Mouse (Mus musculus) liver, embryonic 13.5 days (tissue): ENCODE measurements around the gene Axin2. TPM values are rescaled to one million over a fixed set of nuclear protein-coding genes. Genes with fewer than 3 reads are reported as not detected.

Source experiments
- ATAC-seq: fragments of 200-750 bp; cut with Nextera tagmentation; 2 replicates; pipeline ENCODE4 v1.8.0; 2017; ENCODE audit warnings: low read depth, mild to moderate bottlenecking, moderate number of reproducible peaks, moderate library complexity
- DNase-seq: peaks from one replicate; pipeline ENCODE4 v3.0.0; 2022
- H3K27ac ChIP-seq: fragments of 300-500 bp; sonication (generic); 2 replicates; pipeline ENCODE4 v1.5.1; 2015; ENCODE audit warnings: moderate library complexity, mild to moderate bottlenecking, inconsistent platforms
- H3K27me3 ChIP-seq: fragments of 300-500 bp; sonication (generic); 2 replicates; pipeline ENCODE4 v1.6.1; 2015; ENCODE audit warnings: mild to moderate bottlenecking, inconsistent platforms
- H3K36me3 ChIP-seq: fragments of 300-500 bp; sonication (generic); 2 replicates; pipeline ENCODE4 v1.6.1; 2015; ENCODE audit warnings: mild to moderate bottlenecking, inconsistent platforms
- H3K4me1 ChIP-seq: fragments of 300-500 bp; sonication (generic); replicated peaks from 2 replicates; pipeline ENCODE4 v1.6.1; 2015; ENCODE audit warnings: inconsistent platforms
- H3K4me2 ChIP-seq: fragments of 300-500 bp; sonication (generic); 2 replicates; pipeline ENCODE4 v1.6.1; 2015; ENCODE audit warnings: inconsistent platforms, mild to moderate bottlenecking, moderate library complexity
- H3K4me3 ChIP-seq: fragments of 300-500 bp; sonication (generic); replicated peaks from 2 replicates; pipeline ENCODE4 v1.5.1; 2015; ENCODE audit warnings: mild to moderate bottlenecking, inconsistent platforms
- H3K9ac ChIP-seq: fragments of 300-500 bp; sonication (generic); 2 replicates; pipeline ENCODE4 v1.6.1; 2015; ENCODE audit warnings: mild to moderate bottlenecking, inconsistent platforms
- H3K9me3 ChIP-seq: fragments of 300-500 bp; sonication (generic); replicated peaks from 2 replicates; pipeline ENCODE4 v1.6.1; 2016; ENCODE audit warnings: inconsistent platforms
- WGBS: fragments of 180-500 bp; shearing (Covaris S2); methylation state at CpG from one replicate; pipeline ENCODE4 v1.1.7; 2015; ENCODE audit not compliant: insufficient replicate concordance; 5-methylcytosine and 5-hydroxymethylcytosine counted together
- polyA plus RNA-seq: library from polyadenylated mRNA; unstranded; fragments of >200 nt; fragmentation: Nextera tagmentation; extraction: Ambion mirVana; gene quantifications from 2 replicates; pipeline ENCODE4 v1.2.1, GENCODE M21; 2015

The Axin2 gene
- polyA plus RNA-seq, 1 experiment from 2014 or later = 0.43 TPM

DNA sequence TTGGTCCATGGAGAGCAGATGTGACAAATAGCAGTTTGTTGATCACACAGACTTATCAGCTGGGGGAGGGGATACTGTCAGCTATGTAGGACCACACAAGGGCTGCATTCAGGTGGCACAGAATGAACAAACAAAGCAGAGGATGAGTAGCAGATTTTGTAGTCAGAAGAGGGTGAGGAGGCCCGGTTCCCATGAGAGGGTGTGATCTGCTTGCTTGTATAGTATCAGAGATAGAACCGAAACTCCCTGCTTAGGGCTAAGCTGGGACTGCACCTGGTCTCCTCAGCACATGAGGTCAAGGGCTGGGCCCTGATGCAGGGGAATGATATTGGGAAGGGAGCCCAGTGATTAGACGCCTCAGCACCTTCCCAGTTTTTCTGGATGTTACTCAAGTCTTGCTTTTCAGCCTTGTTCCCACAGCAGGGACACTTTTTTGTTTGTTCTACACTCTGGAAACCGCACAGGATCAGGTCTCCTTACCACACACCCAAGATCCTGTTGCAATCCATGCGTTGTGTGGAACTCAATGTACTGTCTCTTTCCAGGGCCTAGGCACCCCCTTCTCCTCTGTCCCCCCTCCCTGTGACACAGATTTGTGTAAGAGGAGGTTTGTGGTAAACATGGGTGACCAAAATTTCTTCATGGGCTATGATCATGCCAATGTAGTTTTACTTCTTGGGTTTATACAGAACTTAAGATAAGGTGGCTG lies 64.7 kb downstream of the Axin2 start:
- DNase-seq (no peak), ATAC-seq (no peak)
- Histone ChIP-seq H3K9me3 (no peaks in the 10 kb centered on the region), H3K27me3 (no peaks in the 10 kb centered on the region), H3K27ac (no peak overlapping the region), H3K4me2 (no peak overlapping the region), H3K36me3 (no peaks in the 10 kb centered on the region), H3K4me3 (no peak overlapping the region), H3K4me1 (no peaks in the 10 kb centered on the region), H3K9ac (no peak overlapping the region)
- 54% methylated on average over 5 of the region's 5 CpGs for WGBS

DNA sequence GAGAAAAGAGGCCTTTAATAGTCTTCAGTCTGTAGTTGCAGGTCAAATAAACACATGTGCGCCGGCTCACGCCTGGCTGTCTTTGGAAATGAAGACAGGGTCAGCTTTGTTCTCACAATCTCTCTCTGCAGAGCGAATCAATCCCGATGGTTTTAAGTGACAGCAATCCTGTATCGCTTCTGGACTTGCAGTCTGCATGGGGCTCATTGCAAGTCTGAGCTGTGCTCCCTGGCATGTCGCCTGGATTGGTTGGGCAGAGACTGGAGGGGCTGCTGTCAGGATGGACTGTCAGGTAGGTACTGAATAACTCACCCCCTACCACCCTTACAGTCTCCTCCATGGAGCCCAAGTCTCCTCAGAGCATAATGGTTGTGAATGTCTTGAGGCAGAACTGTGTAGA lies 65.7 kb downstream of the Axin2 start:
- H3K27me3 ChIP-seq = no peaks in the 10 kb centered on the region
- ATAC-seq (no peak), DNase-seq (no peak)
- no peak overlapping the region for H3K4me2 ChIP-seq
- H3K27ac ChIP-seq = no peak overlapping the region
- no peaks in the 10 kb centered on the region for H3K36me3 ChIP-seq
- H3K9ac ChIP-seq = no peak overlapping the region
- H3K9me3 ChIP-seq = no peaks in the 10 kb centered on the region
- H3K4me3 ChIP-seq = no peak overlapping the region
- no peaks in the 10 kb centered on the region for H3K4me1 ChIP-seq
- 74% methylated on average over 7 of the region's 7 CpGs for WGBS

DNA sequence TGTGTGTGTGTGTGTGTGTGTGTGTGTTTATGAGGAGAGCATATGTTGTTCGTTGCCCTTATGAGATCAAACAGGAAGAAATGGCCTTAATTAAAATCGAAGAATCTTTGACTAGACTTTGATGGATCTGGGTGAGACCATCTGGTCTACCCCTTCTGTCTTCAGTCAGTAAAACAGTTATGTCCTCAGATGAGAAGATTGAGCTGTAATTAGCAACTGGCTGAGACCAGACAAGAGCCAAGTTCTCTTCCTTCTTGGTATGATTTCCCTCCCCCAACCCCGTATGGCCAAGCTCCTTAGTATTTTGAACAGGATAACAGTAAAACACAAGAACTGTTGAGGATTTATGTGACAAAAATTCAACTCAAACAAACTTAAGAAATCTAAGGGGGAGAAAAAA lies 67.1 kb downstream of the Axin2 start:
- H3K4me1 ChIP-seq = no peaks in the 10 kb centered on the region
- no peak for DNase-seq
- ATAC-seq = no peak
- no peak overlapping the region for H3K9ac ChIP-seq
- H3K4me3 ChIP-seq = no peak overlapping the region
- H3K9me3 ChIP-seq = no peaks in the 10 kb centered on the region
- no peak overlapping the region for H3K27ac ChIP-seq
- no peaks in the 10 kb centered on the region for H3K27me3 ChIP-seq
- H3K4me2 ChIP-seq = no peak overlapping the region
- 56% methylated on average over 3 of the region's 3 CpGs for WGBS
- no peaks in the 10 kb centered on the region for H3K36me3 ChIP-seq

GRCm38 (mm10) chr11:108987705-108988104 lies 67.6 kb downstream of the Axin2 start:
- Histone ChIP-seq H3K27ac (no peak overlapping the region), H3K27me3 (no peaks in the 10 kb centered on the region), H3K4me2 (no peak overlapping the region), H3K9me3 (no peaks in the 10 kb centered on the region), H3K4me3 (no peak overlapping the region), H3K9ac (no peak overlapping the region), H3K4me1 (no peaks in the 10 kb centered on the region), H3K36me3 (no peaks in the 10 kb centered on the region)
- no peak for ATAC-seq
- 58% methylated on average over 4 of the region's 4 CpGs for WGBS
- no peak for DNase-seq

DNA sequence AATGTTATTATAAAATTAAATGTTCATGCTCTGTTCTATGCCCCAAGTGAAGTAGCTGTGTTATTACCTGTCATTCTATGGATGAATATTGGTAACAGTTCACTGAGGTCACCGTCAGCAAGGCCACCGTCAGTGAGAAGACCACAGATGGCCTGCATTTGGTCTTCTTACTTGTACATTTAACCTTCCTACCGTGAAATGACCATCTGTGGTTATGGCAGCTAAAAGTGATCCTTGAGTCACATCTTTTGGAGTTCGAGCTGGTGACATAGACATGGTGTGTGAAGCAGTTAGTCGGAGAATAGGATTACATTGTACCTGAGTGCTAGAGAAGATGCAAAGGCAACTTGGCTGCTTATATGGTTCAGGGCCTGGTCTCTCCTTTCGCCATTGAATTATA lies 68.1 kb downstream of the Axin2 start:
- no peak overlapping the region for H3K27ac ChIP-seq
- H3K4me3 ChIP-seq = no peak overlapping the region
- no peaks in the 10 kb centered on the region for H3K4me1 ChIP-seq
- H3K27me3 ChIP-seq = no peaks in the 10 kb centered on the region
- no peak for ATAC-seq
- 69% methylated on average over 6 of the region's 6 CpGs for WGBS
- no peak overlapping the region for H3K4me2 ChIP-seq
- DNase-seq = no peak
- no peaks in the 10 kb centered on the region for H3K36me3 ChIP-seq
- H3K9me3 ChIP-seq = no peaks in the 10 kb centered on the region
- H3K9ac ChIP-seq = no peak overlapping the region

- no peak overlapping the region for H3K9ac ChIP-seq
- WGBS = 71% methylated on average over 8 of the region's 8 CpGs
- H3K36me3 ChIP-seq = no peaks in the 10 kb centered on the region
- DNase-seq = no peak
- H3K4me2 ChIP-seq = no peak overlapping the region
- H3K27ac ChIP-seq = no peak overlapping the region
- no peak for ATAC-seq
- no peaks in the 10 kb centered on the region for H3K9me3 ChIP-seq
- H3K4me1 ChIP-seq = no peaks in the 10 kb centered on the region
- no peaks in the 10 kb centered on the region for H3K27me3 ChIP-seq
- H3K4me3 ChIP-seq = no peak overlapping the region
These were observed 69.8 kb downstream of the Axin2 start for GRCm38 (mm10) chr11:108989940-108990339.

GRCm38 (mm10) chr11:108993414-108993813 lies 73.3 kb downstream of the Axin2 start:
- Histone ChIP-seq H3K27ac (no peak overlapping the region), H3K4me3 (no peak overlapping the region), H3K36me3 (no peaks in the 10 kb centered on the region), H3K9me3 (0 out of 2 replicates have a peak, but pooled peaks cover 4% of the 10 kb centered on the region), H3K27me3 (no peaks in the 10 kb centered on the region), H3K4me2 (no peak overlapping the region), H3K4me1 (no peaks in the 10 kb centered on the region), H3K9ac (no peak overlapping the region)
- WGBS = 82% methylated on average over 6 of the region's 6 CpGs
- ATAC-seq (no peak), DNase-seq (no peak)

DNA sequence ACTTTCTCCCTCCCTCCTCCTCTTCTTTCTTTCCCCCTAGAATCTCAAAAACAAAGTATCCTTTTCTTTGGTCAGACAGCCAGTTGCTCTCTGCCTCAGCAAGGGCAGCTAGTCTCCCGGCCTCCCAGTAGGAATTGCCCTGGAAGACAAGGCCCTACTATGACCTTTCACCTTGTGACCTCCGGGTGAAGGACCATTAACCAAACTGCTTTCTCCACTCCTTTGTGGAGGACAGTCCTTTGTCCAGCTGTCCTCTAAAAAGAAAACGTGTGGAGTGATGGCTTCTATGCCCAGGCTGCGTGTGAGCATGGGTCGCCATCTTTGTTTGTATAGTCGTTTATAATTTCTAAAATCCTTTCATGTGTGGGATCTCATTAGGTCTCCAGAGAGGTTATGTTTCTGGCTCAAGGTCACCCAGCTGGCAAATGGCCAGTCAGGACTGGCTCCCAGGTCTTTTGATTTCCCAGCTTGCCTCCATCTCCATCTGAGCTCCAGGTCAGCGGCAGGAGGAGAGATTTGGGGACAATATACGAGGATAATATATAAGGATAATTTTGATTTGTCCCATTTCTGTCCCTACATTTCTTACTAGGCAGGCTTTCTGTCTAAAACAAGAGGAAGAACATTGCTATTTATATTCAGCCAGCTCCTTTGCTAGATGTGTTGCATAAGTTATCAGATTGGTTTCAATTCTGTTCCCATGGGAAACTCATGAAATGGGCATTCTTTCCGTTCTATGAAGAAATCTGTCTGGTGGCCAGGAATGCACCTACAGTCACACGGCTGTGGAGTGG lies 75.2 kb downstream of the Axin2 start:
- ATAC-seq (no peak), DNase-seq (no peak)
- Histone ChIP-seq H3K9me3 (0 out of 2 replicates have a peak, but pooled peaks cover 4% of the 10 kb centered on the region), H3K4me2 (no peak overlapping the region), H3K27ac (no peak overlapping the region), H3K36me3 (no peaks in the 10 kb centered on the region), H3K27me3 (no peaks in the 10 kb centered on the region), H3K9ac (no peak overlapping the region), H3K4me1 (no peaks in the 10 kb centered on the region), H3K4me3 (no peak overlapping the region)
- WGBS = 68% methylated on average over 10 of the region's 10 CpGs

GRCm38 (mm10) chr11:108995990-108996533 lies 75.9 kb downstream of the Axin2 start:
- 0 out of 2 replicates have a peak, but pooled peaks cover 6% of the 10 kb centered on the region for H3K9me3 ChIP-seq
- no peaks in the 10 kb centered on the region for H3K36me3 ChIP-seq
- H3K27ac ChIP-seq = no peak overlapping the region
- ATAC-seq = no peak
- H3K27me3 ChIP-seq = no peaks in the 10 kb centered on the region
- no peak overlapping the region for H3K4me2 ChIP-seq
- H3K9ac ChIP-seq = no peak overlapping the region
- H3K4me1 ChIP-seq = no peaks in the 10 kb centered on the region
- DNase-seq = no peak
- WGBS = 56% methylated on average over 2 of the region's 2 CpGs
- H3K4me3 ChIP-seq = no peak overlapping the region

DNA sequence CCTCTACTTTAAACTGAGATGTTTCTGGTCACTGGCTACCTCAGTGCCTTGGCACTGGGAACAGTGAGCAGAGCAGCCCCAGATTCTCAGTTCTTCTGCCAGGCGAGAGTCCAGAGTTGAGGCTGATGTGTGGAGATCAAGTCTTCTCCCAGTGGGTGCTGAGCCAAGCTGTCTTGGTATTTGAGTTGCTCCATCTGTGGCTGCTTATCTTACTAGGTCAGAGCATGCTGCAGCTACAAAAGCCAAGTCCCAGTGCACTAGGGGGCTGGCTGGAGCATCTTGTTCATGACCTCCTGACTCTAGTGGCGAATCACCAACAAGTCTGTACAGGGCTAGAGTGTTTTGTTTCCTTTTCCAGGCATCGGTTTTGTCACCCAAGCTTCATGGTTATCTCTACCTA lies 77.7 kb downstream of the Axin2 start:
- WGBS = 58% methylated on average over 3 of the region's 3 CpGs
- no peak overlapping the region for H3K4me2 ChIP-seq
- H3K27me3 ChIP-seq = no peaks in the 10 kb centered on the region
- H3K9ac ChIP-seq = no peak overlapping the region
- no peaks in the 10 kb centered on the region for H3K36me3 ChIP-seq
- no peak overlapping the region for H3K4me3 ChIP-seq
- H3K27ac ChIP-seq = no peak overlapping the region
- DNase-seq (no peak), ATAC-seq (no peak)
- H3K4me1 ChIP-seq = no peaks in the 10 kb centered on the region
- H3K9me3 ChIP-seq = 0 out of 2 replicates have a peak, but pooled peaks cover 7% of the 10 kb centered on the region
